Mouse (Mus musculus) bone marrow, adult 2 months (tissue): ENCODE data around the gene Gm9918.

ENCODE experiments used
- CTCF ChIP-seq: fragments of 200-500 bp; IDR thresholded peaks from 2 replicates; pipeline ENCODE4 v1.5.1; 2011; ENCODE audit warnings: low read length, control low read depth; ENCODE audit not compliant: control insufficient read depth, insufficient read depth
- POLR2A ChIP-seq: fragments of 200-500 bp; IDR thresholded peaks from 2 replicates; pipeline ENCODE4 v1.6.1; 2011; ENCODE audit warnings: low read depth, mild to moderate bottlenecking, control low read depth, low read length, borderline replicate concordance; ENCODE audit not compliant: control insufficient read depth

DNA sequence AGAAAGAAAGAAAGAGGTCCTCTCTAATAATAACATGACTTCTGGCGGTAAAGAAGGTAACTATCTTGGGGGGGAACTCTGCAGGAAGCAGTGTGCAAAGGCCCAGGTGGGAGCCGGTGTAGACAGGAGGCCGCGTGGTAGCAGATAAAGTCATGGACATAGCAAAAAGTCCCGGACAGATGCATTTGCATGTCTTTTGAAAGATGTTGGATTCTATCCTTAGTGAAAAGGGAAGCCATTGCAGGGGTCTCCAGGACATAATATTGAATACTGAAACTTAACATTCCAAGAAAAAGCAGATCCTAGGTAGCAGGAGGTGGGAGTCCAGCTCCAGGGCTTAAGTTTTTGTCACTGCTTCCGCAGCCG lies 8.3 kb downstream of the Gm9918 start:
- TF ChIP-seq CTCF = no peak
- TF ChIP-seq POLR2A = no peak
